Mouse (Mus musculus) Patski (cell line): ENCODE measurements around the gene Usp11. TPM values are rescaled to one million over a fixed set of nuclear protein-coding genes. Genes with fewer than 3 reads are reported as not detected.
A peak's percentile ranks its signal among the peaks of the same experiment; 100 is the strongest.

Source experiments
- ATAC-seq: fragments of 100-300 bp; one replicate; pipeline ENCODE4 v1.8.0; 2021
- CTCF ChIA-PET: fragments of 350-600 bp; sonication (Branson Sonifier 250); formaldehyde crosslinking; loops from one replicate; lab custom pipeline; 2022; ENCODE audit warnings: inconsistent platforms; lab: Charles Lee
- POLR2A ChIA-PET: fragments of 350-600 bp; sonication (Branson Sonifier 250); formaldehyde crosslinking; loops from one replicate; lab custom pipeline; 2022; ENCODE audit warnings: antibody characterized with exemption, inconsistent platforms; lab: Charles Lee
- DNase-seq: peaks from one replicate; pipeline ENCODE4 v3.0.0-alpha.2; 2011; ENCODE audit warnings: low read depth, low spot score
- H3K27me3 ChIP-seq: fragments of 371-371 bp; one replicate; pipeline ENCODE4 v1.5.1; 2021
- CTCF ChIP-seq: fragments of 100-300 bp; IDR thresholded peaks from one replicate; pipeline ENCODE4 v1.5.1; 2021
- in situ Hi-C: fragments of 300-500 bp; cut with MboI; formaldehyde crosslinking; loops from 3 replicates; pipeline ENCODE4 v1.11.1; 2018; ENCODE audit warnings: low pct_unique_long_range_greater_than_20kb, mixed read lengths
- polyA plus RNA-seq: library from polyadenylated mRNA; unstranded; gene quantifications from one replicate; pipeline ENCODE4 v1.2.3, GENCODE M21; 2021

The Usp11 gene
- 42.7 TPM for polyA plus RNA-seq

- CTCF ChIA-PET, result no interaction called here
- POLR2A ChIA-PET, result interaction anchor here (2.5 kb wide), 1 partner anchor 12 kb away, joined by 11 read pairs; no protein-coding TSS in a partner anchor
Measured at GRCm38 (mm10) chrX:20703741-20704290, at the start of gene Usp11. TSS of gene Usp11 (plus strand) at chrX:20703906.

GRCm38 (mm10) chrX:20657593-20657992, 46.1 kb upstream of the Usp11 start:
- CTCF ChIA-PET, result no interaction called here
- in situ Hi-C loops, result no loop called here
- DNase-seq, result no peak

More at GRCm38 (mm10) chrX:20703741-20704290, at the start of gene Usp11:
- TF ChIP-seq CTCF, result no peak
- in situ Hi-C loops, result no loop called here
- DNase-seq, result no peak
- peaks cover 7% of the 10 kb centered on the region for H3K27me3 ChIP-seq
- peak; percentile 16 for ATAC-seq

GRCm38 (mm10) chrX:20658026-20658652, 45.6 kb upstream of the Usp11 start, which contains the start of gene Uba1:
TSS of gene Uba1 (plus strand) at chrX:20658326.
- H3K27me3 ChIP-seq, result peaks cover 9% of the 10 kb centered on the region
- ChIA-PET CTCF (no interaction called here), POLR2A (interaction anchor here (0.6 kb wide), 1 partner anchor 187 kb away, joined by 3 read pairs; no protein-coding TSS in a partner anchor)
- ATAC-seq, result peak; percentile 86
- DNase-seq, result peak; percentile 27
- in situ Hi-C loops, result no loop called here
- TF ChIP-seq CTCF, result no peak

More at GRCm38 (mm10) chrX:20657593-20657992, 46.1 kb upstream of the Usp11 start:
- POLR2A ChIA-PET, result interaction anchor here (0.6 kb wide), 1 partner anchor 188 kb away, joined by 3 read pairs; no protein-coding TSS in a partner anchor
- ATAC-seq, result no peak
- no peak for TF ChIP-seq CTCF
- peaks cover 9% of the 10 kb centered on the region for H3K27me3 ChIP-seq

- ChIA-PET CTCF (no interaction called here), POLR2A (no interaction called here)
- in situ Hi-C loops, result no loop called here
- ATAC-seq (peak; percentile 11), DNase-seq (no peak)
- TF ChIP-seq CTCF, result no peak
- peaks cover 5% of the 10 kb centered on the region for H3K27me3 ChIP-seq
Measured at GRCm38 (mm10) chrX:20658891-20659406, 44.8 kb upstream of the Usp11 start.

GRCm38 (mm10) chrX:20662317-20662715, 41.4 kb upstream of the Usp11 start:
- ATAC-seq, result no peak
- no peak for DNase-seq
- ChIA-PET CTCF (interaction anchor here (0.7 to 2.5 kb wide), 7 partner anchors 17 to 167 kb away, joined by 3 to 12 read pairs (median 3); no protein-coding TSS in a partner anchor), POLR2A (interaction anchor here (0.8 to 1.3 kb wide), 3 partner anchors 18 to 133 kb away, joined by 3 to 4 read pairs (median 4); partner anchors contain the start of gene Cdk16)
- H3K27me3 ChIP-seq, result peaks cover 4% of the 10 kb centered on the region
- TF ChIP-seq CTCF, result no peak
- in situ Hi-C loops, result loop anchor here (5.0 to 10.0 kb wide), 2 partner anchors 110 to 292 kb away; partner anchors contain the start of gene Elk1

- ATAC-seq (peak; percentile 50), DNase-seq (peak; percentile 48)
- TF ChIP-seq CTCF, result no peak
- in situ Hi-C loops, result loop anchor here (5.0 to 10.0 kb wide), 2 partner anchors 109 to 292 kb away; partner anchors contain the start of gene Elk1
- CTCF ChIA-PET, result interaction anchor here (0.7 to 2.5 kb wide), 7 partner anchors 17 to 166 kb away, joined by 3 to 12 read pairs (median 3); no protein-coding TSS in a partner anchor
- H3K27me3 ChIP-seq, result peaks cover 4% of the 10 kb centered on the region
- POLR2A ChIA-PET, result interaction anchor here (0.8 to 1.3 kb wide), 3 partner anchors 17 to 132 kb away, joined by 3 to 4 read pairs (median 4); partner anchors contain the start of gene Cdk16
Measured at GRCm38 (mm10) chrX:20662716-20663443, 40.8 kb upstream of the Usp11 start.

- DNase-seq, result no peak
- H3K27me3 ChIP-seq, result peaks cover 4% of the 10 kb centered on the region
- no peak for TF ChIP-seq CTCF
- POLR2A ChIA-PET, result interaction anchor here (1.3 kb wide), 1 partner anchor 24 kb away, joined by 4 read pairs; the partner anchor contains the start of gene Cdk16
- CTCF ChIA-PET, result interaction anchor here (1.2 to 2.5 kb wide), 3 partner anchors 17 to 107 kb away, joined by 3 to 12 read pairs (median 3); no protein-coding TSS in a partner anchor
- in situ Hi-C loops, result loop anchor here (5.0 to 10.0 kb wide), 2 partner anchors 109 to 291 kb away; partner anchors contain the start of gene Elk1
- no peak for ATAC-seq
Measured at GRCm38 (mm10) chrX:20663444-20663790, 40.3 kb upstream of the Usp11 start.

- peak; percentile 81 for ATAC-seq
- H3K27me3 ChIP-seq, result peaks cover 3% of the 10 kb centered on the region
- DNase-seq, result peak; percentile 62
- in situ Hi-C loops, result no loop called here
- ChIA-PET POLR2A (interaction anchor here (1.3 kb wide), 1 partner anchor 25 kb away, joined by 4 read pairs; no protein-coding TSS in a partner anchor), CTCF (interaction anchor here (1.4 kb wide), 1 partner anchor 83 kb away, joined by 4 read pairs; no protein-coding TSS in a partner anchor)
- no peak for TF ChIP-seq CTCF
Measured at GRCm38 (mm10) chrX:20687519-20688067, 16.1 kb upstream of the Usp11 start, which contains the start of gene Cdk16. TSS of gene Cdk16 (plus strand) at chrX:20687954.

- no peak for TF ChIP-seq CTCF
- ATAC-seq (peak; percentile 69), DNase-seq (peak; percentile 28)
- in situ Hi-C loops, result no loop called here
- peaks cover 3% of the 10 kb centered on the region for H3K27me3 ChIP-seq
- CTCF ChIA-PET, result no interaction called here
- POLR2A ChIA-PET, result interaction anchor here (1.3 kb wide), 1 partner anchor 25 kb away, joined by 4 read pairs; no protein-coding TSS in a partner anchor
Measured at GRCm38 (mm10) chrX:20688068-20688547, 15.6 kb upstream of the Usp11 start.
